Mouse (Mus musculus) bone marrow macrophage, adult 2 months (primary cell): ENCODE measurements around the gene Ppp1r12b. TPM values are rescaled to one million over a fixed set of nuclear protein-coding genes. Genes with fewer than 3 reads are reported as not detected.
A peak's percentile ranks its signal among the peaks of the same experiment; 100 is the strongest.

ENCODE experiments used
- H3K27ac ChIP-seq: 2 replicates; pipeline ENCODE4 v1.5.1; 2012; ENCODE audit warnings: low read depth, low read length; ENCODE audit not compliant: insufficient read depth
- H3K4me1 ChIP-seq: 2 replicates; pipeline ENCODE4 v1.6.1; 2012; ENCODE audit warnings: low read length; ENCODE audit not compliant: control insufficient read depth, insufficient read depth
- H3K4me3 ChIP-seq: 2 replicates; pipeline ENCODE4 v1.5.1; 2012; ENCODE audit warnings: mild to moderate bottlenecking, low read length, moderate library complexity; ENCODE audit not compliant: insufficient read depth
- CTCF ChIP-seq: IDR thresholded peaks from 2 replicates; pipeline ENCODE4 v1.5.1; 2012; ENCODE audit warnings: low read depth, mild to moderate bottlenecking, low read length, moderate library complexity
- POLR2A ChIP-seq: IDR thresholded peaks from 2 replicates; pipeline ENCODE4 v1.6.1; 2012; ENCODE audit warnings: mild to moderate bottlenecking, low read depth, low read length, borderline replicate concordance
- polyA plus RNA-seq: library from polyadenylated mRNA; stranded (reverse); fragments of >200 nt; gene quantifications from 2 replicates; pipeline ENCODE4 v1.2.4, GENCODE M21; 2012; ENCODE audit not compliant: missing spikeins, insufficient read depth, insufficient read length

The Ppp1r12b gene
- polyA plus RNA-seq, 1 experiment = 4.6 TPM

- H3K4me3 ChIP-seq = no peak overlapping the region
- H3K27ac ChIP-seq = no peak overlapping the region
- TF ChIP-seq POLR2A (no peak), CTCF (peak; percentile 35)
- peaks cover under 1% of the 10 kb centered on the region for H3K4me1 ChIP-seq
Measured at GRCm38 (mm10) chr1:134741433-134741832, 214.3 kb downstream of the Ppp1r12b start.

- no peak for TF ChIP-seq POLR2A
- TF ChIP-seq CTCF = no peak
- H3K4me1 ChIP-seq = no peaks in the 10 kb centered on the region
- no peak overlapping the region for H3K4me3 ChIP-seq
- H3K27ac ChIP-seq = no peak overlapping the region
Measured at GRCm38 (mm10) chr1:134737463-134737862, 218.3 kb downstream of the Ppp1r12b start.

GRCm38 (mm10) chr1:134733659-134734058 is 222.1 kb downstream of the Ppp1r12b start:
- no peak overlapping the region for H3K4me3 ChIP-seq
- H3K4me1 ChIP-seq = no peaks in the 10 kb centered on the region
- TF ChIP-seq CTCF (no peak), POLR2A (no peak)

DNA sequence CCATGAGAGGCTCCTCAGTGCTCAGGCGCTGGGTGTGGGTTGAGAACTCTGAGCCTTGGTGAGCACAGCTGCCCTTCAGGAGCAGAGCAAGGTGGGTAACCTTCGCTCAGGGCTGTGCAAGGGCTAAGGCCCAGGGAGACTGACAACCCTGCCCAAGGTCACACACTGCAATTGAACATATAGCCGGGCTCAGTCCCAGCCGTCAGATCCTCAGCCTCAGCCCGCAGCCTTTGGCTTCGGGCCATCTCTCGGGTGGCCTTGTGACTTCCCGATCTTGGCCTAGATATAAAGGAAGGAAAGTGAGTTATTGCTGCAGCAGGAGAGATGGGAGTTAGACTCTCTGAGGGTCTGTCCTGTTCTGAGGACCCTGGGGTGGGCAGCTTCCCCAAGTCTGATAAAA is 228.5 kb downstream of the Ppp1r12b start:
- TF ChIP-seq CTCF = no peak
- no peak for TF ChIP-seq POLR2A
- H3K4me3 ChIP-seq = no peak overlapping the region
- no peak overlapping the region for H3K27ac ChIP-seq
- peaks cover 4% of the 10 kb centered on the region; the same call in 1 of the 2 replicates for H3K4me1 ChIP-seq

More at GRCm38 (mm10) chr1:134733659-134734058, 222.1 kb downstream of the Ppp1r12b start:
- no peak overlapping the region for H3K27ac ChIP-seq

- no peak overlapping the region for H3K4me3 ChIP-seq
- no peak overlapping the region for H3K27ac ChIP-seq
- peaks cover 4% of the 10 kb centered on the region; the same call in 1 of the 2 replicates for H3K4me1 ChIP-seq
- TF ChIP-seq CTCF (no peak), POLR2A (no peak)
Measured at GRCm38 (mm10) chr1:134726480-134726879, 229.3 kb downstream of the Ppp1r12b start.

DNA sequence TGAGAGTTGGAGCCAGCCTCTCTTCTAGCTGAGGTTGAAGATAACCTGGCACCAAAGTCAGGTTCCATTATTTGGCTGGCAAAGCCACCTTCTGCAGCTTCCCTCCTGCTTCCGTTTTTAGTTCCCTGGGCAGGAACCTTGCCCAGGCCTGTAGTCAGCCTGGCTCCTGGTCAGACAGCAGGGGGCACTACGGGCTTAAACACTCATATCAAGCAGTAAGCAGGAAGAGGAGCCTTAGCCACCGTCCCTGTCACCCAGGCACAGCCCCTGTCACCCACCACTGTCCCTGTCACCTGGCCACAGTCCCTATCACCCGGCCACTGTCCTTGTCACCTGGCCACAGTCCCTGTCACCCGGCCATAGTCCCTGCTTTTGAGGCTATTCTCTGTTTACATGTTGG is 230.5 kb downstream of the Ppp1r12b start:
- H3K4me3 ChIP-seq = no peak overlapping the region
- H3K27ac ChIP-seq = no peak overlapping the region
- TF ChIP-seq POLR2A (no peak), CTCF (peak; percentile 54)
- H3K4me1 ChIP-seq = peaks cover 4% of the 10 kb centered on the region; the same call in 1 of the 2 replicates

DNA sequence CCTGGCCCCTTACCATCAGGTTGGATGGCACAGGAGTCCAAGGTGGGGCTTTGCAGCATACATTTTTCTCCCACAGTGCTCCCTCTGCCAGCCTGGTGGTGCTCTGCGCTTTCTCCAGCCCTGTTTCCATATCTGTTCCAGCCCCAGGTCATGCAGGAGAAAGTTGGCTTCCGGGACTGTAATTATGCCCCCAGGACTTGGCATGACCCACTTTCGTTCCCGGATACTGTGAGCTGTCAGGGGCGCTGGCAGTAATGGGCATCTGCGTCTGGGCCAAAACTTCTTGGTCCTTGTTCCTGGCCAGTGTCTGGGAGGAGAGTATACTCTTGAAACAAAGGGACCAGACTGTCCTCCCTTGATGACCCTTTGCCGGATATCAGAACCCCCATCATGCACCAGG is 232.9 kb downstream of the Ppp1r12b start:
- TF ChIP-seq POLR2A = no peak
- Histone ChIP-seq H3K27ac (no peak overlapping the region), H3K4me1 (peaks cover 8% of the 10 kb centered on the region; the same call in 1 of the 2 replicates), H3K4me3 (no peak overlapping the region)

- no peak overlapping the region for H3K27ac ChIP-seq
- H3K4me1 ChIP-seq = 0 out of 2 replicates have a peak, but pooled peaks cover 4% of the 10 kb centered on the region
- no peak for TF ChIP-seq CTCF
- TF ChIP-seq POLR2A = no peak
- H3K4me3 ChIP-seq = no peak overlapping the region
Measured at GRCm38 (mm10) chr1:134721486-134721885, 234.3 kb downstream of the Ppp1r12b start.

DNA sequence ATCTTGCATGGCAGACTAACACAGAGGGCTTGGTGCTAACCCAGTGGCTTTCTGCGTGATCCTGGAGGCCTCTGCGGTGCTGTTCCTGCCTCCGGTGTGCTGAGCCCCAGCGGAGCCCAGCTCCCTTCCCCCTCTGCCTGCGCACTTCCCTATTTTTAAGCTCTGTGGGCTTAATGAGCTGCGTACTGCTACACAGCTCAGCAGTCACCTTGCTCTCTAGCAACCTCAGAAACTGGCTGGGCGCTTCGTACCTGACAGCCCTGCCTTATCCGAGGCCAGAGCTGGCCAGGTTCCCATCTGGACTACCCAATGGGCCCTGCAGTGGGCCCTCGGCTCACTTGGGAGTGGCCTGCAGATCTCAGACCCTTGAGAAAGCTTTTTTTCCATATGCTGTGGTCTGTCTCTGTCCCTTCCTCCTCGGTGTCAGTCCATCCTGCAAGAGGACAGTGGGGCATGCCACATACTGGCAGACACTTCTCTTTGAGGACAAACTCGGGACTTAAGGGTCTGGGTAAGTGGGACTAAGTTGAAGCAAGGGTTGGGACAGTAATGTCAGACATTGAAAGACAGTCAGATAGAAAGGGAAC is 235.9 kb downstream of the Ppp1r12b start:
- H3K4me1 ChIP-seq = 0 out of 2 replicates have a peak, but pooled peaks cover 4% of the 10 kb centered on the region
- peak overlapping the region; percentile 12; the same call in 1 of the 2 replicates for H3K4me3 ChIP-seq
- H3K27ac ChIP-seq = no peak overlapping the region
- TF ChIP-seq CTCF (no peak), POLR2A (no peak)

- TF ChIP-seq POLR2A (no peak), CTCF (no peak)
- Histone ChIP-seq H3K27ac (no peak overlapping the region), H3K4me3 (no peak overlapping the region), H3K4me1 (0 out of 2 replicates have a peak, but pooled peaks cover 3% of the 10 kb centered on the region)
Measured at GRCm38 (mm10) chr1:134715092-134715491, 240.7 kb downstream of the Ppp1r12b start.

- H3K27ac ChIP-seq = no peak overlapping the region
- TF ChIP-seq CTCF (no peak), POLR2A (no peak)
- no peak overlapping the region for H3K4me3 ChIP-seq
- H3K4me1 ChIP-seq = no peaks in the 10 kb centered on the region
Measured at GRCm38 (mm10) chr1:134714166-134714565, 241.6 kb downstream of the Ppp1r12b start.
